Mouse (Mus musculus) c-Kit-negative CD71-positive TER-119-positive erythroid progenitor cells, embryonic 14.5 days (primary cell): ENCODE data around the gene Sox5.
"Not testable (repeated sequence)": the region's sequence is repeated elsewhere in the genome, so short reads cannot be mapped to it uniquely, and the experiment has no call there.

Source experiments
- DNase-seq: peaks from one replicate; pipeline ENCODE4 v3.0.0-alpha.2; 2013; ENCODE audit warnings: low read depth, low spot score

Sox5 gene

DNA sequence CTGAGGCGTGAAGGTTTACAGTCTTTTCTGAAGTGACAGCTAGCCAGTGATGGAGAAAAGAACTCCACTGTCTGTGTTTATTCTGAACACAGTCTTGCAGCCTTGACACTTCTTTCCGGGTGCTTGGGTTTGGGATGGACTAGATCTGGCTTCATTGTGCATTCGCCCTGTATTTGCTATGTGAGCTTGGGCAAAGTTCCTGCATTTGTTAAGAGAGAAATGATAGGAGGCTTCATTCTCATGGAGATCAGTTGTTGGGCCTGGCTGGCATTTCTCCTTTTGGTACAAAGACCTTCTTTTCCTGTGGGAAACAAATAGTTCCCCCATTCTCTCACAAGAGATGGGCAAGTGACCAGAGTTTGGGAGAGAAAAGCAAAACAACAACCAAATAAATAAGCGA is 490.3 kb downstream of the Sox5 start:
- DNase-seq = no peak

DNA sequence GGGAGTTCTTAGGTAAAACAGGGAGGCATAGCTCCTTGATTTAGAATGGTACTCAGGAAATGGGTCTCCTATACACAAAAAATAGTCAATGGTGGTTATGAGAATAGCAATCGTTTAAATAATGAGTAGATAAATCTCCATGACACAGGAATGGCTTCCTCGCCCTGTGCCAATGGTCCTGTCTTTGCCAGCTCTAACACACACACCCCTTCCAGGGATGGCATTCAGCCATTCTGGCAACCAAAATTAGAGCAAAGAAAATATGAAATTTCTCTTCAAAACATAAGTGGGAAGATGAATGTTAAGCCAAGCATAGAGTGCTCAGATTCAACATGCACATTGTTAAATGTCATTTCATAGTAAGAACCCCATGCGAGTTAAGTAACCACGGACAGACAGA is 495.7 kb downstream of the Sox5 start:
- no peak for DNase-seq

DNA sequence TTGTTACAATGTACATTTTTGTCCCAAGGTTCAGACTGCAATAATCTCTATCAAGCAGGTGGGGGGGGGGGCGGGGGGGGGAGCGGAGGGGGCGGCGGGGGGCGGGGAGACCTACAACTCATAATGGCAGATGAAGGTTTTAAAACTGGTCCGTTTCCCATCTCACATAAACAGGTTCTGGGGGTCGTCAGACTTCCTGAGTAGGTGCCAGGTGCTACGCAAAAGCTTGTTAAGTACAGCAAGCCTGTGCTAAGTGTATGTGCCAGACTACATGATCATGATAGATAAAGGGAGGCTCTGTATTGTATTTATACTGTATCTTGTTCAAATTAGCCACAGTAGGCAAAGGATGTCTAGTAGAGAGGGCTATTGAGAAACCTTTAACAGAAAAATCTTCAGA is 498.6 kb downstream of the Sox5 start:
- DNase-seq = no peak

DNA sequence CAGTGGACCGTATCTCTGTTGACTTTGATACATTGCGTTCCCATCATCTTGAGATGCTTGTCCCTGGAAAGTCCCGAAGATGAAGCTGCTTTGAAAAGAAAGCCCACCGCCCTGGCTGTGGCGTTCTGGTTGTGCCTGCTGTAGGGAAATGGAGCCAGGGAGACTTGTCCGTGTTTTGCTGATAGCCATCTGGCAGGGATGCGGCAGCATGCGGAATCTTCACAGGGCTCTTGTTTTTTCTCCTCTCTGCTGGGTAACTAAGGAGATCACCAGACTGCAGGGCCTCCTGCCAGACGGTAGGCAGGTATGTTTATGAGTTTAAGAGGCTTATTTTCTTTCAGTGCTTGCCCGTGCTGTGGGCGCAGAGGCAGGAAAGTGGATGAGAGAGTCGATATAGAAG is 499.0 kb downstream of the Sox5 start:
- no peak for DNase-seq

DNA sequence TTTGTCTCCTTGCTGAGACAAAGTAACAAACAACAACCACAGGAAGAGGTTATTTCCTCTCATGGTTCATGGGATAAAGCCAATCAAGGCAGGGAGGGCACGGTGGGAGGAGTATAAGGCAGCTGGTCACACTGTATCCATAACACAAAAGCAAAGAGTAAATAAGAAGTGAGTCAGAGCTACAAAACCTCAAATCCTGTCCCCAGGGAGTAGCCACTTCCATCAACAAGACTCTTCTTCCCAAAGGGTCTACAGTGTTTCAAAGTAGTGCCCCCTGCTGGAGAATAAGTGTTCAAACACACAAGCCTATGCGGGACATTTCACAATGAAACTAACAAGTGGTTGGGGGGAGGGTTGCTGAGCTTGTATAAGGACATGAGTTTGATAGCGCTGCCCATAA is 500.1 kb downstream of the Sox5 start:
- no peak for DNase-seq

DNA sequence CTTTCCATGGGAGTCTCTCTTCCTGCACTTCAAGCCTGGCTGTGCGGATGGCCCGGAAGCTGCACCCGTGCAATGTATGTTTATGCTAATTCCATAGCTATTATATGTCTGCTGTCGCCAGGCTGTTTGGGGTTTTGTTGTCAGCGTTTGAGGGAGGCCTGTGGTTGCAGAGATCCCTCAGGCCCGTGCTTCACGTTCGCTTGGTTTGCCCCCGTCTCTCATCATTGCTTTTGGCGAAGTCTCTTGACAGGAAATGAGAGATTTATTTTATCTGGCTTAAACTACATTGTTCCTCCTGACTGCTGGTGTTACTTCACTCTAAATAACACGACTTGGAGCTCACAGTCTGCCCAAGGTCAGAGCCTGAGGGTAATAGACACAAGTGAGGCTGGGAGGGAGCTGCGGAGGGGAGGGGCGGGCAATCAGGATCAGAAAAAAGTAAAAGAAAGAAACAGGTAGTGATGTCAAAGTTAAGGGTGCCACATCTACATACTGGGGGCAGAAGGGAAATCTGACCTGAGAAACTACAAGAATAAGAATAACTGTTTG is 503.2 kb downstream of the Sox5 start:
- no peak for DNase-seq

DNA sequence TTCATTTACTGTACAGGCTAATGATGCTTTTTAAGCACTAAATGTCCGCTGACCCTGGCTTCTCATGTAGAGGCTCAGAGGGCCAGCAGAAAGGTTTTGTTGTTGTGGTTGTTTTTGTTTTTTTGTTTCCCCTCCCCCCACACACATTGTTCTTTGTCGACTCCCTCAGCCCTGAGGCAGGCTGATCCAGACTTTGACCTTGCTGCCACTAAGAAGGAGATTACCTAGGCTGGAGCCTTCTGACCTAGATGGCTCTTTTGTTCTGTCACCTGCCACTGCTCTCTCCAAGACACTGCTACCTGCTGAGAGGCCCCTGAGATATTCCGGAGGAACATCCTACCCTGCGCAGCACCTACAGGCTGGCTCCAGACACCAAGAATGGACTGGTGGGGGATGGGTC is 508.4 kb downstream of the Sox5 start:
- not testable (repeated sequence) for DNase-seq

DNA sequence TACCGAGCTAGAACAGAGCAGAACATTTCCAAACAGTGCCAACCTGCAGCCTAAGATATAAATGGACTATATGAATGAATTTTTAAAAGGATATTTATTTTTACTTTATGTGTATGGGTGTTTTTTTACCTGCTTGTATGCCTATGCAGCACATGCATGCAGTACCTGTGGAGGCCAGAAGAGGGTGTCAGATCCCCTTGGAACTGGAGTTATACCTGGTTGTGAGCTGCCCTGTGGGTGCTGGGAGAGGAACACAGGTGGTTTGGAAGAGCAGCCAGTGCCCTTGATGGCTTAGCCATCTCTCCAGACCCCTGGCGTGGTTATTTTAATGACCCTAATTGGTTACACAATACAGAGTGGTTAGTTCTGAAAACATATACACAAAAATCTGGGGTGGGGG is 510.5 kb downstream of the Sox5 start:
- DNase-seq = no peak

DNA sequence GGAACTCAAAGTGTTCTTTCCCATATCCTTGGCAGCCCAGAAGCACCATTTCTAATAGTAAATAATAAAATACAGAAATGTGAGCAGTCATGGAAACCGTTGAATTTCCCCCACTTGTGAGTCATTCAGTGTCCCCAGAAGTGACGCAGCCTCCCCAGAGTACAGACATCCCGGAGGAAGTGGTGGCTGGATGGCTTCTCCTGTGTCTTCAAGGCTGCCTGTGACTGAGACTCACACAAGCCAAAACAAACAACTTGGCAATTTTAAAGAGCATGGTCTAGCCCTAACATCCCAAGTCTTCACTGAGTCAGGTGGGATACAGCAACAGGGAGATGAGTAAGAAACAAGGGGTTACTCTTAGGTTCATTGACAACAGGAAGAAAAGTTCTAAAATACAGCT is 511.5 kb downstream of the Sox5 start:
- no peak for DNase-seq

DNA sequence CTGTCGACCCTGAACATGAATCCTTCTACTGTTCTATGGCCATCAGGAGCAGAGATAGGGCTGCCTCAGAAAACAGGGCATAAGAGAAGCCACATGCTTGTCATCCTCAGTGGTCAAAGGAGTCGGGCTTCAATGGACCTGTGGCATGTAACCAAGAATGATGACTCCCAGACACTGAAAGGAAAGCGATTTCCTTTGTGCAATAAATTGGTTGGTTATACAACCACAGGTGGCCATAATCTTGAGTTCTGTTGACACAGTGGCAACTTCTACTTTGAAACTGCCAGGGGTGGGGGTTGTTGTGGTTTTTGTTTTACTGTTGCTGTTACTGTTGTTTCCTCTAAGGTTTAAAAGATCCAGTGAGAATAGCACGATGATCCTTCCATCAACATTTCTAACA is 512.1 kb downstream of the Sox5 start:
- DNase-seq = no peak

DNA sequence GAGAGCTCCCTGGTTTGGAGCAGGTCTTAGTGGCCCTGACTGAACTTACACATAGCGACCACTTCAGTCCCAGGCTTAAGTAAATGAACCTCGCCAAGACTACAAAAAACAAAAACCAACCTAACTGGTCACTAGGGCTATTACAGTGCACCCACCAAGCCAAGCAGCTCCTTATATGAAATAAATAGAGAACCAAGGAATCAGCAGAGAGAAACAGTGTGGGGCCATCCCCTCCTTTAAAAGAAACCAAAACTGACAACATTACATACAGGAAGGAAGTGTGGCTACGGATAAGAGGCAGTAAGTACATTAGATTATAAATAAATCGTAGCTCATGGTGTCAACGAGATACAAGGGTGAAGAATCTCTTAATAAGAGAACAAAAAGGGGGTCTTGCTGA is 516.0 kb downstream of the Sox5 start:
- DNase-seq = no peak

DNA sequence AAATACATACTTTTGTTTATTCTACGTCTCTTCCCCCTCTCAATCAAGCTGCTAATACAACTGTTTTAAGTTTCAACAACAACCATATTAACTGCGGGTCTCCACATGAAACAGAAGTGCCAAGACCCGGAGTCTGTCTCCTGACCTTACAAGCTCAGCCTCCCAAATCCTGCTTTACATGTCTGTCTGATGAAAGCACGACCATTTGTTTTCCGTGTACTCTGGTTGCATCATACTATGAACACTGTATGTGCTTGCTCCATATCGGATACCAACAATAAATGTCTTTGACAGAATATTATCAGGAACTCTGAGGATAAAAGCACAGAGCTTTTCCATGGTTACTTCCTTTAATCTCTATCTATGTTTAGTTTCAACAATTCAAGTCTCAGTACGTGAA is 516.8 kb downstream of the Sox5 start:
- DNase-seq = no peak

DNA sequence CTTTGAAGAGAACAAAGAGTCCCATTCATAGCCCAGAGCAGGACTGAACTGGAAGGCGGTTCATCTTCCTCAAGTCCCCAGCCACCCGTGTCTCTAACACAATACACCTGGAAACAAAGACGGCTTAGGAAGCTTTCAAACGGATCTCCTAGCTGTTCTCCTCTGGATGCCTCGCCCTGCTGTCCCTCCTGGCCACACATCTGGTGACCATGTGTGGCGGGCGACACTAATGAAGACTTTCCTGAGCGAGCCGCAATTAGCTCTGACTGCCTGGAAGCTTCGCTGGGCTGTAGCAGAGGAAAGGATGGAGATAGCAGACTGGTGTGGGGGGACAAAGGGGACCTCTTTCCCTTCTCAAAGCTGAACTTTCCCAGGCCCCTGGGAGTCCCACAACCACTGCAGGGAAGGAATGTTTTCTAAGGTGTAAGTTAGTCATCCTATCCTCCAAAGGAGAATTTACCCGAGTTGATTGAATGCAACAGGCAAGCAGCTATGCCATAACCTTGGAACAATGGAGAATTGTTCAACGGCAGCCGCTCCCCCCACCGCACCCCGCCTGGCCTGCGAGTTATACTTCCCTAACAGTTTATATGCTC is 517.4 kb downstream of the Sox5 start:
- no peak for DNase-seq

DNA sequence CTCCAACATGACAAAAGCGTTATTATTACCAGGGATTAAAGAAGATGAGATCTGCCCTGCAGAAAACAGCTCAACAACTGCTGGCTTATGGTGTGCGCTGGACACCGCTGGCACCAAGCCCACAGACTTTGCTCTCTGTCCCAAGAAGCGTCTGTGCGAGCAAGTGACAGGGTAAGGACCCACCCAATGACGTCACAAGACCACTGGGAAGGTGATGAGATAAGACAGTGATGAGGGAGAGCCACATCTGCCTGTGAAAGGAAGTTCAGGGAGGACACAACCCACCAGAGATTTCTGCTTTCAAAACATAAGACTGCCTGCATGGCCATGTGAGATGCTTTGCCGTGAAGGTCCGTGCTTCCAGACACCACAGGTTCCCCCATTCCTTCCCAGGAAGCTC is 525.3 kb downstream of the Sox5 start:
- no peak for DNase-seq

DNA sequence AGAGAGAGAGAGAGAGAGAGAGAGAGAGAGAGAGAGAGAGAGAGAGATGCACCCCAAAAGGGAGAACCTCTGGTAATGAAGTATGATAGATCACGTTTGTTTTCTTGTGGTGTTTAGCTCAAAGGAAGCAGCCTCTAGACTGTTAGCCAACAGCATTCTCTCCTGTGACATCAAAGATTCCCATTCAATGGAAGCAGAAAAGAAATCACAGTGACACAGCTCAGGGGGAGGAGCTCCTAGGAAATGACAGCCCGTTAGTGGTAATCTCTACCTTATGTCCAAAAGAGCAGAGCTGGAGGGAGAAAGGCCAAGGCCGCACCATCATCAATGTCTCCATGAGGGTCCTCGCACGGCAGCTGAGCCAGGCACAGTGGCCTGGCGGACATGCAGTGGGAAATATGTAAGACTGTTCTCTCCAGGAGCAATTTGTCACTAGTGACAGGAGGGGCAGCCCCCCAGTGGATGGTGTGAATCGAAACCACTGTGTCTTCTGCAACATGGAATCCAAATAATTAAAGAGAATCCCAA is 529.5 kb downstream of the Sox5 start:
- DNase-seq = no peak

DNA sequence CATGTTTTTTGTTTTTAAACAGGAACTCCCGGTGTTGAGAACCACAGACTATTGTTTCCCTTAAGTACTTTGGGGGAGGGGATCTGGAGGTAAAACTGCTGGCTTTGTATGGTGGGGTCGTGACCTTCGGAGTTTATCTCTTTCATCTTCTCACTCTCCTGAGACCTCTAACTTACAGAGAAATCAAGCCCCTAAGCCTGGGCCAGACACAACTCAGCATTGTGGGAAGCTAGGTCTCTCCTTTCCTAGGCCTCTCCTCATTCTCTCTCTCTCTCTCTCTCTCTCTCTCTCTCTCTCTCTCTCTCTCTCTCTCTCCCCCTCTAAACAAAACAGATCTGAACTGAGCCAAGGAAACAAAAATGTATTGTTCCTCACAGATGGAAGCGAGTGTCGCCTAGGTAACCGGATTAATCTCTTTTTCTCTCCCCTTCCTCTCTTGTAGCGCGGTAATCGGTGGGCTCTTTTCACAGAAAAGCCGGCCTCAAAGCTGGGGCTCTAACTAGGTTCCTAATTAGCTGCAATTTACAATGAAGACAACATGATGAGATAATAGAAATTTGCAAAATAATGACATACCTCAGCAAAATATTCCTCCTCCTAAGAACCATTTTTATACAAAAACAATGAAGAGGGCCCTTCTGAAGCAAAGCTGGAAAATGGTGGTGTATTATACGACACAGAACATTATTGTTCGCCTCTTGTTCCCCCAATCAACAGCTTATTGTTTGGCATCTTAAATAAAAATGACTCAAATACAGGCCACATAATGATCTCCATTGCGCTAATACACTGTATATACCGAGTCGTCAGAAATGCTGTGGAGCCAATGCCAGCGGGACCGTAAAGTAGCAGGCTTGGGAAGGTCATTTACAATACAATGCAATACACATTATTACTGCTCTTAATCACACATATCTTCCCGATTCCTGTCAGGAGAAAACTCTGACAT is 530.3 kb downstream of the Sox5 start:
- no peak for DNase-seq

DNA sequence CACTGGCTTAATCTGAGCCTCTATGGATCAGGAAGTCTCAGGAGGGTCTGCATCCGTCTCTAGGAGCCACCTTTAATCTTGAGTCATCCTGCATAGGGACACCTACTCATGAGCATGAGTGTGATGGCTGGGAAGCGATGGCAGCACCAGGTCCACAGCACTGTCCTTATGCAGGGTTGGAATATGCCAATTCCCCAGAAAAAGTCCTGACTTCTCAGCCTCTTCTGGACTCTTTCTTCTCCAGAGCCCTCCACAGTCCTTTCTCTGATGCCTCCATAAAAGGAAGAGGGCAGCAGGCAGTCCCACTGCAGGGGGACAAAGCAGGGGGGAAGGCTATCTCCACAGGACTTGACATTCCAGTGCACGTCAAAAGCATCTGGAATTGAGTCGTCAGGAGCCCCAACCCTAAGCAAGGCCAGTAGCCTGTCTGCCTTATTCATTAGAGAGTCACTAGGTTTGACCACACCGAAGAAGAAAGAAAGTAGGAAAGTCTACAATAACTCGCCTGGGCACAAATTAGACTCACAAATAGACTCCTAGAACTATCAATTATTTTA is 531.1 kb downstream of the Sox5 start:
- no peak for DNase-seq

DNA sequence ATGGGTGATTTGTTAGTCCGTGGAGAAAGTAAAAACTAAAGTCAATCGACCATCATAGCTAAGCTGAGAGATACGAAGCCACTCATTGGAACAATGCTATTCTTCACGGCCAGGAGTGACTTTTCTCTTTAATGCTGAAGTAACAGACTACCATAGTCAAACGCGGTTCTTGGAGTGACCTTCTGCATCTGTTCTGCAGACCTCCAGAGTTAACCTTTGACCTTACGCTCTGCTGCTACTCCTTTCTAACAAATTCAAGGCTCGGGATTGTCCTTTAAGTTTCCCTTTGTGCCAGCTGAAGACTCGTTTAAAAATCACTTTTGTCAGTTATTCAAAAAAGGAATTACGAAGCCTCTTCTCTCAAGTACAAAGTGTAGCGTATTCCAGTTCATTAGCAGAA is 545.2 kb downstream of the Sox5 start:
- no peak for DNase-seq

DNA sequence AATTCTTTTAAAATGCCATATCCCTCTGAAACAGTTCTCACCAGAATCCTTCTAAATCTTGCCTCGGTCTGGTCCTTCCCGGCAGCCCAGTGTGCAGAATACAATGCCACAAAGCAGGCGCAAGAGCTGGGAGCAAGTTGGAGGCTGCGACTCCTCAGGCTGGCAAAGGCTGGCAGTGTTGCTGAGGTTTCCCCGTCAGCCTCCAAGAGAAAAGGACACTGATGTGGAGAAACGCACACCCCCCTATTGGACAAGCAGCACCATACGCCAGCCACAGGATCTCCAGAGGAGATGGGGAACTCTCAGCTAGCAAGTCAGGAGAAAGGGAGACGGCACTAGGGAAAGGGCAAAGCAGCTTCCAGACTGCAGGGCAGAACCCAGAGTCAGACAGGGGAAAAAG is 577.8 kb downstream of the Sox5 start:
- no peak for DNase-seq

DNA sequence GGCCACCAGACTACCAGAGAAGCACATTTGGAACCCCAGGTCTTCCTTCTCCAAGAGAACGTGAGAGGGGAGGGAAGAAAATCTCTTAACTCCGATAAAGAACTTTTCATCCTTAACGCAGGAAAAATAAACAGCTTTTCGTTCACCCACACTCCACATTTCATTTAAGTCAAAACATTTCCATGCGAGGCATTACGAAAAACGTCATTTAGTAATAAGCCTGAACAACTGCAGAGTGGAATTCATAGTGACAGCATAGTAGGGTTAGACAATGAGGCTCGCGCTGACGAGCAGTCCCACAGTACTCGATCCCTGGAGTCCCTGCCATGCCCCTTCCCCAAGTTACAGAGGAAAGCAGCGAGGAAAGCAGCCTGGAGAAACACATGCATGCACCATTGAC is 578.8 kb downstream of the Sox5 start:
- no peak for DNase-seq

DNA sequence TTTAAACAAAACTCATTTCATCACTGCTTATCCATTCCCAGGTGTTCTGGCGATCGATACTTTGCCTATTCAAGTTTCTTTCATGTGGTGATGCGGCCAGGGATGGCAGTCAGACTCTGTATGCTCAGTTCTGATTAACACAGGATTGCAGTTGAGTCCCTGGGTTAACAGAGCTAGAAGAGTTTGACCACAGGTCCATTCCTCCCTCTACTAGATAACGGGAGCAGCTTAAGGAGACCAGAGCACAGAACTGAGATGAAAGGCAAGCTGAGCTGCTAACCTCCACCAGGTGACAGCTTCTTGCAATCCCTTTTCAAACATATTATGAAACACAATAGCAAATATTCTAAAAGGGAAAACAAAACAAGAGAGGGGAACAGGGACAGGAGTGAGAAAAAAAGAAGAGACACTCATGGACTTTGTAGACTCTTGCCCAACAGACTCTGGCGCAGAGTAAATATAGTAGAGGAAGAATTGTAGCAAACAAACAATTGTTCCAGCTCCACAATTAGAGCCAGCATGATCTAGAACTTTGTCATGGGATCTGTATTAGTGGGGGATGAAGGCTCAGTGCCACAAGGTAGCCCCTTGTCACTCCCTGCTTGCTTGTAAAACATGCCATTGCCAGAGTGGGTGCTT is 580.3 kb downstream of the Sox5 start:
- DNase-seq = no peak
